15 mouse cellular contexts compared by ENCODE assay signal in the genomic region with DNA sequence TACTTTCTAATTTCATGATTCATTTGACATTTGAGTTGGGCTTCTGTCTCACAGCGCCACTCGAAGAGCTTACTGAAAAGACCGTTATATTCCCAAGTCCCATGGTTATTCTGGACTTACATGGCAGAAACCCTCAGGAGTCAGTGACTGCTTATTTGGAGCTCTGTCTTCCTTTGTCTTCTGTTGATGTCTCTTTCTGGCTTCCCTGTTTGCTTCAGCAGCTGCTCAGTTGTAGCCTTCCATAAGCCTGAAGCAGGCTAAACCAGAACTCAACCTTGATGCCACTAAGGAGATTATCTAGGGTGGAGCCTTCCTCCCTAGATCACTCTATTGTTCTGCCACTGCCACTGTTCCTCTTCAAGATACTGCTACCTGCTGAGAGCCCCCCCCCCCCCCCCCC. TPM values are rescaled to one million over a fixed set of nuclear protein-coding genes. Genes with fewer than 3 reads are reported as not detected.
DNase-seq lines count a peak whose midpoint lies in the region; ATAC-seq and TF ChIP-seq lines count a peak whose summit lies in the region.
"Not testable (repeated sequence)": the region's sequence is repeated elsewhere in the genome, so short reads cannot be mapped to it uniquely, and the experiment has no call there.
"Had no signal": no experiment of that assay in that cellular context is flagged by ENCODE, and none has a peak within 500 bp of the region (broad histone marks: within the 10 kb centered on the region; RNA-seq: fewer than 3 reads in every experiment).

No protein-coding gene starts in this region.

- 75% methylated on average over 3 of the region's 3 CpGs for WGBS in midbrain, embryonic 11.5 days

- ATAC-seq in midbrain, embryonic 11.5 days (ENCODE audit: low FRiP score) = not testable (repeated sequence)

- not testable (repeated sequence) for H3K36me3 ChIP-seq in E14TG2a.4 (ENCODE audit: insufficient read depth, low read length); midbrain, embryonic 11.5 days (ENCODE audit: control insufficient read depth, insufficient read depth, low read length)

- not testable (repeated sequence) for H3K27ac ChIP-seq in midbrain, embryonic 11.5 days (ENCODE audit: low read depth, low read length)

- peak; percentile 81 for DNase-seq in ES-CJ7 (ENCODE audit: low read depth, low spot score)
- DNase-seq in R1 (ENCODE audit: low read depth, low spot score) = peak; percentile 87
- DNase-seq in heart, adult 11 months = peak; percentile 27
- DNase-seq in midbrain, embryonic 11.5 days (ENCODE audit: low spot score, missing footprints) = peak; percentile 79

- peak overlapping the region; percentile 71 for H3K4me3 ChIP-seq in E14TG2a.4 (replicated peaks; ENCODE audit: low read length)
- H3K4me3 ChIP-seq in midbrain, embryonic 11.5 days (ENCODE audit: low read depth, low read length) = not testable (repeated sequence)

- H3K9ac ChIP-seq in midbrain, embryonic 11.5 days (ENCODE audit: low read length) = not testable (repeated sequence)

- H3K27me3 ChIP-seq in E14TG2a.4 (ENCODE audit: insufficient read depth, low read length); midbrain, embryonic 11.5 days (ENCODE audit: control insufficient read depth, insufficient read depth, low read length): not testable (repeated sequence)

- not testable (repeated sequence) for H3K9me3 ChIP-seq in E14TG2a.4 (ENCODE audit: low read length); midbrain, embryonic 11.5 days (ENCODE audit: control insufficient read depth, low read length)

- peaks cover 45% of the 10 kb centered on the region for H3K4me1 ChIP-seq in E14TG2a.4 (replicated peaks; ENCODE audit: low read depth, low read length)
- H3K4me1 ChIP-seq in midbrain, embryonic 11.5 days (ENCODE audit: control insufficient read depth, insufficient read depth, low read length) = not testable (repeated sequence)

- not testable (repeated sequence) for H3K4me2 ChIP-seq in midbrain, embryonic 11.5 days

- TF ChIP-seq CTCF in E14TG2a.4 (conservative IDR thresholded peaks at IDR 0.05; ENCODE audit: low read length) = not testable (repeated sequence)

RNA-seq across cellular contexts. Expression of gene Mettl18, which starts 26.1 kb away (rescaled TPM):
- polyA plus RNA-seq in midbrain, embryonic 11.5 days (2014; fragmentation: Nextera tagmentation; extraction: Ambion mirVana) = 11.5 and 11.7 TPM in 2 replicates

RNA-seq across cellular contexts. Expression of gene BC055324, which starts 26.1 kb away (rescaled TPM):
- 32.2 and 42.8 TPM in 2 replicates for polyA plus RNA-seq in midbrain, embryonic 11.5 days (2014; fragmentation: Nextera tagmentation; extraction: Ambion mirVana)

RNA-seq across cellular contexts. Expression of gene Sele, which starts 27.3 kb away (rescaled TPM):
- polyA plus RNA-seq in midbrain, embryonic 11.5 days (2014; fragmentation: Nextera tagmentation; extraction: Ambion mirVana) = not detected in 2 replicates
- polyA plus RNA-seq: activated CD4-positive, CD25-positive, alpha-beta regulatory T cell, adult 4 months; cortical plate, adult 2 months; embryonic facial prominence, embryonic 10.5 days; embryonic facial prominence, embryonic 12.5 days; forebrain, embryonic 11.5 days; forebrain, embryonic 13.5 days; forebrain, embryonic 15.5 days; forebrain, postnatal 0 days; G1E; Patski had no signal

RNA-seq across cellular contexts. Expression of gene Sell, which starts 41.0 kb away (rescaled TPM):
- polyA plus RNA-seq in midbrain, embryonic 11.5 days (2014; fragmentation: Nextera tagmentation; extraction: Ambion mirVana) = not detected in 2 replicates
- polyA plus RNA-seq: embryonic facial prominence, embryonic 10.5 days; forebrain, embryonic 11.5 days; forebrain, embryonic 13.5 days; G1E; Patski had no signal

Comparison
In these comparisons a context has a peak if more than half of its experiments do, and no peak if none do; other contexts are left out.
1. DNase-seq: peak in every context shown above with its lines; median percentile 87 in R1; 81 in ES-CJ7; 79 in midbrain, embryonic 11.5 days; 27 in heart, adult 11 months.